10 mouse cellular contexts compared by ENCODE assay signal in genomic region chr13:116293301-116294150, GRCm38 (mm10). TPM values are rescaled to one million over a fixed set of nuclear protein-coding genes. Genes with fewer than 3 reads are reported as not detected.
A peak's percentile ranks its signal among the peaks of the same experiment; 100 is the strongest.
DNase-seq lines count a peak whose midpoint lies in the region; ATAC-seq and TF ChIP-seq lines count a peak whose summit lies in the region.
"Had no signal": no experiment of that assay in that cellular context is flagged by ENCODE, and none has a peak within 500 bp of the region (broad histone marks: within the 10 kb centered on the region; RNA-seq: fewer than 3 reads in every experiment).

No protein-coding gene starts in this region.

- intact Hi-C loops in left cerebral cortex, adult 2 months (cut with DNase I): no loop called here
- intact Hi-C loops in left cerebral cortex, postnatal 25 days (cut with DNase I): no loop called here

- no peak for TF ChIP-seq CTCF in ES-Bruce4 (IDR thresholded peaks at IDR 0.05; ENCODE audit: low read depth, low read length)
- no peak for TF ChIP-seq CTCF in left cerebral cortex, adult 2 months (IDR thresholded peaks at IDR 0.05)

- no peaks in the 10 kb centered on the region for H3K9me3 ChIP-seq in ES-Bruce4 (replicated peaks; ENCODE audit: control insufficient read depth, insufficient read depth, low read length, poor library complexity, severe bottlenecking)
- H3K9me3 ChIP-seq in midbrain, embryonic 11.5 days (ENCODE audit: control insufficient read depth, low read length): no peaks in the 10 kb centered on the region
- H3K9me3 ChIP-seq: liver, embryonic 15.5 days had no signal

- H3K9ac ChIP-seq in ES-Bruce4 (ENCODE audit: low read depth, poor library complexity, severe bottlenecking): no peak overlapping the region
- no peak overlapping the region for H3K9ac ChIP-seq in midbrain, embryonic 11.5 days (ENCODE audit: low read length)
- H3K9ac ChIP-seq: liver, embryonic 15.5 days had no signal

- TF ChIP-seq EP300 in ES-Bruce4 (IDR thresholded peaks at IDR 0.05; ENCODE audit: insufficient read depth, low read depth, low read length): no peak

- WGBS in midbrain, embryonic 11.5 days: 2% methylated on average over 27 of the region's 27 CpGs

- H3K27me3 ChIP-seq in ES-Bruce4 (ENCODE audit: control insufficient read depth, insufficient read depth, low read length, poor library complexity, severe bottlenecking): peaks cover 7% of the 10 kb centered on the region
- H3K27me3 ChIP-seq in midbrain, embryonic 11.5 days (ENCODE audit: control insufficient read depth, insufficient read depth, low read length): peaks cover 64% of the 10 kb centered on the region

- H3K36me3 ChIP-seq in ES-Bruce4 (ENCODE audit: control insufficient read depth, insufficient read depth, low read length, poor library complexity, severe bottlenecking): no peaks in the 10 kb centered on the region
- H3K36me3 ChIP-seq in midbrain, embryonic 11.5 days (ENCODE audit: control insufficient read depth, insufficient read depth, low read length): no peaks in the 10 kb centered on the region
- H3K36me3 ChIP-seq: liver, embryonic 15.5 days had no signal

- H3K4me2 ChIP-seq in midbrain, embryonic 11.5 days: peak overlapping the region; percentile 19; the same call in 1 of the 2 replicates
- H3K4me2 ChIP-seq: liver, embryonic 15.5 days had no signal

- ATAC-seq in midbrain, embryonic 11.5 days (ENCODE audit: low FRiP score): peak; percentile 67

- no peak overlapping the region for H3K27ac ChIP-seq in ES-Bruce4 (ENCODE audit: insufficient read depth, low read length)
- no peak overlapping the region for H3K27ac ChIP-seq in midbrain, embryonic 11.5 days (ENCODE audit: low read depth, low read length)
- no peak overlapping the region for H3K27ac ChIP-seq in left cerebral cortex, adult 2 months
- H3K27ac ChIP-seq: liver, embryonic 15.5 days had no signal

- no peaks in the 10 kb centered on the region for H3K4me1 ChIP-seq in ES-Bruce4 (ENCODE audit: control insufficient read depth, insufficient read depth, low read length)
- no peaks in the 10 kb centered on the region for H3K4me1 ChIP-seq in midbrain, embryonic 11.5 days (ENCODE audit: control insufficient read depth, insufficient read depth, low read length)
- H3K4me1 ChIP-seq: liver, embryonic 15.5 days had no signal

- no peak for TF ChIP-seq POLR2A in ES-Bruce4 (IDR thresholded peaks at IDR 0.05; ENCODE audit: insufficient read depth, low read length)

- peak overlapping the region; percentile 37 for H3K4me3 ChIP-seq in ES-Bruce4 (ENCODE audit: low read depth, low read length)
- H3K4me3 ChIP-seq in midbrain, embryonic 11.5 days (ENCODE audit: low read depth, low read length): no peak overlapping the region
- no peak overlapping the region for H3K4me3 ChIP-seq in left cerebral cortex, adult 2 months
- H3K4me3 ChIP-seq: liver, embryonic 15.5 days had no signal

- peak; percentile 22 for DNase-seq in R1 (ENCODE audit: low read depth, low spot score)
- peak; percentile 8 for DNase-seq in forelimb bud, embryonic 11.5 days (ENCODE audit: low read depth, low spot score)
- peak; percentile 95 for DNase-seq in midbrain, embryonic 11.5 days (ENCODE audit: low spot score, missing footprints)
- no peak for DNase-seq in adrenal gland, postnatal 25 days
- no peak for DNase-seq in spleen, adult 12 weeks (ENCODE audit: low spot score)
- no peak for DNase-seq in left cerebral cortex, adult 2 months (ENCODE audit: extremely low spot score in 1 of 2, low spot score in 2 of 2)
- DNase-seq in left cerebral cortex, postnatal 25 days (ENCODE audit: low spot score in 2 of 2): no peak
- DNase-seq: heart, postnatal 36 days had no signal

RNA-seq across cellular contexts. Expression of gene Isl1, which starts 16.0 kb away (rescaled TPM):
- polyA plus RNA-seq in ES-Bruce4 (2011; ENCODE audit: insufficient read depth, insufficient read length, low read depth, missing spikeins): not detected in 2 replicates
- polyA plus RNA-seq in midbrain, embryonic 11.5 days (2014; fragmentation: Nextera tagmentation; extraction: Ambion mirVana): 15.4 and 18.6 TPM in 2 replicates
- 4.0 and 6.0 TPM in 2 replicates for total RNA-seq in adrenal gland, postnatal 25 days (2021)
- 1 to 10 TPM in 1 of 2 experiments, under 1 TPM in 1; 0.84 to 2.4 TPM for total RNA-seq in left cerebral cortex, adult 2 months (2021)
- total RNA-seq in left cerebral cortex, postnatal 25 days (2021): 1 to 10 TPM in 1 of 2 experiments, under 1 TPM in 1; 0.46 to 2.7 TPM

Comparison
In these comparisons a context has a peak if more than half of its experiments do, and no peak if none do; other contexts are left out.
1. DNase-seq: peak in R1 (single experiment), forelimb bud, embryonic 11.5 days (single experiment) and midbrain, embryonic 11.5 days (single experiment); none in adrenal gland, postnatal 25 days (single experiment), spleen, adult 12 weeks (single experiment), left cerebral cortex, adult 2 months (0 of 2) and left cerebral cortex, postnatal 25 days (0 of 2).